Mouse (Mus musculus) lung, adult 2 months (tissue): ENCODE measurements around the gene Foxp1.

Experiments used
- CTCF ChIP-seq: fragments of 200-500 bp; IDR thresholded peaks from 2 replicates; pipeline ENCODE4 v1.5.1; 2011; ENCODE audit warnings: mild to moderate bottlenecking, low read length, control low read depth; ENCODE audit not compliant: insufficient read depth
- POLR2A ChIP-seq: fragments of 200-500 bp; IDR thresholded peaks from 2 replicates; pipeline ENCODE4 v1.6.1; 2011; ENCODE audit warnings: low read depth, mild to moderate bottlenecking, control low read depth, low read length, borderline replicate concordance; ENCODE audit errors: extremely low read depth

- TF ChIP-seq CTCF (no peak), POLR2A (no peak)
These were observed 451.8 kb downstream of the Foxp1 start for GRCm38 (mm10) chr6:99070710-99071109.
